Mouse (Mus musculus) v-Abl transformed pro-B cells (cell line): ENCODE data around the gene Tmc7.

ENCODE experiments used
- in situ Hi-C, 2 experiments: fragments of 400-800 bp; cut with MboI; formaldehyde crosslinking; loops; one replicate each; pipeline ENCODE4 v1.15.1; 2025; ENCODE audit not compliant: unreplicated experiment in 2 of 2

Tmc7 gene

GRCm38 (mm10) chr7:118526967-118527366, 57.6 kb downstream of the Tmc7 start:
- in situ Hi-C loops, result loop anchor here (5.0 to 25.0 kb wide), 8 partner anchors 68 to 1040 kb away; partner anchors contain the start of genes Tmc5 (in 2 of the 2) and Umod (in 1 of the 2)

GRCm38 (mm10) chr7:118522077-118522476, 62.5 kb downstream of the Tmc7 start:
- in situ Hi-C loops, result loop anchor here (5.0 to 10.0 kb wide), 2 partner anchors 35 to 73 kb away; partner anchors contain the start of gene Tmc5 (in 1 of the 2)

GRCm38 (mm10) chr7:118519661-118520060, 64.9 kb downstream of the Tmc7 start:
- in situ Hi-C loops, result loop anchor here (5.0 to 10.0 kb wide), 2 partner anchors 38 to 75 kb away; partner anchors contain the start of gene Tmc5 (in 1 of the 2)

GRCm38 (mm10) chr7:118518687-118519086, 65.8 kb downstream of the Tmc7 start:
- in situ Hi-C loops, result no loop called here

- in situ Hi-C loops, result no loop called here
Observed at GRCm38 (mm10) chr7:118517819-118518218, 66.7 kb downstream of the Tmc7 start.

- in situ Hi-C loops, result no loop called here
Observed at GRCm38 (mm10) chr7:118508556-118508955, 76.0 kb downstream of the Tmc7 start.

- in situ Hi-C loops, result no loop called here
Observed at GRCm38 (mm10) chr7:118503844-118504243, 80.7 kb downstream of the Tmc7 start.

DNA sequence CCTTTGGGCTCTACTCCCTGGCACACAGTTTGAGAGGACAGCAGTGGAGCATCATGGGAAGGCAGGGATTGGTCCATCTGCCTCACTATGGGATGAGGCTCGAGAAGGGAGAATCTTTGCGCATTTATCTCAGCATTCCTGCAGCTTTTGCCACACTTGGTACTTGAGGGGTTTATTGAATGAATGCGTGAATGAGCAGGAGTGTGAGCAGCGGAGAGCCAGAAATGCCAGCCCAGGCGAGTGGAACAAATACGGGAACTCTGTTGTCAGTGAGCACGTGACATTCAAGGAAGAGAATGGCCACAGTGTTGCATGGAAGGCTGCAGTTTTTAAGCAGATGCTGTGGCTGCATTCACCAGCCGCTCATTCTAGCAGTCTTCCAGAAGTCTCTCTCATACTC, 82.2 kb downstream of the Tmc7 start:
- in situ Hi-C loops, result no loop called here

DNA sequence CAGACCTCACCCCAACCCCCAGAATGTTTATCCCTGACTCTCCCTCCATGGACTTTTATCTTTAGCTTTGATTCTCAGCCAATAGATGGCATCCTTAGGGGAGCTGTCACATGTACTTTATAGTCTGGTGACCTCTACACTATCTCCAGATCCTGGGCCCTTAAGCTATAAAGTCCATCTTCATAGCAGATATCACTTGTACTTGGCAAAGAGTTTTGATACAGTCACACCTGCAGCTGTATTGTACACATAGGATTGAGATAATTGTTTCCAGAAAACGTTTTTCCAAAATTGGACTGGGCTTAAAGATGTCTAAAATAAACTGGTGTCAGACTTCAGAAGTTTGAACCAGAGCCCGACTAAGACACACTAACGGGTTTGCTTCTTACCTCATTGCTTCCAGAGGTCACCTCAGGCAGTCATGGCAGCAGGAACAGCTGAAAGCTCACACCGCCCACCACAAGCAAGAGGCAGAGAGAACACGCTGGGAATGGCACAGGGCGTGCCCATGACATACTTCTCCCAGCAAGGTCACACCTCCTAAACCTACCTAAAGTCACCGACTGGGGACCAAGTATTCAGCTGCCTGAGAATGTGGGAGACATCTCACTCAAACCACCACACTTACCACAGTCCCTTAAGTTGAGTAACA, 84.6 kb downstream of the Tmc7 start:
- in situ Hi-C loops, result loop anchor here in 1 of 2 experiments (25.0 kb wide), 1 partner anchor 487 kb away; the partner anchor contains the start of gene Gprc5b

DNA sequence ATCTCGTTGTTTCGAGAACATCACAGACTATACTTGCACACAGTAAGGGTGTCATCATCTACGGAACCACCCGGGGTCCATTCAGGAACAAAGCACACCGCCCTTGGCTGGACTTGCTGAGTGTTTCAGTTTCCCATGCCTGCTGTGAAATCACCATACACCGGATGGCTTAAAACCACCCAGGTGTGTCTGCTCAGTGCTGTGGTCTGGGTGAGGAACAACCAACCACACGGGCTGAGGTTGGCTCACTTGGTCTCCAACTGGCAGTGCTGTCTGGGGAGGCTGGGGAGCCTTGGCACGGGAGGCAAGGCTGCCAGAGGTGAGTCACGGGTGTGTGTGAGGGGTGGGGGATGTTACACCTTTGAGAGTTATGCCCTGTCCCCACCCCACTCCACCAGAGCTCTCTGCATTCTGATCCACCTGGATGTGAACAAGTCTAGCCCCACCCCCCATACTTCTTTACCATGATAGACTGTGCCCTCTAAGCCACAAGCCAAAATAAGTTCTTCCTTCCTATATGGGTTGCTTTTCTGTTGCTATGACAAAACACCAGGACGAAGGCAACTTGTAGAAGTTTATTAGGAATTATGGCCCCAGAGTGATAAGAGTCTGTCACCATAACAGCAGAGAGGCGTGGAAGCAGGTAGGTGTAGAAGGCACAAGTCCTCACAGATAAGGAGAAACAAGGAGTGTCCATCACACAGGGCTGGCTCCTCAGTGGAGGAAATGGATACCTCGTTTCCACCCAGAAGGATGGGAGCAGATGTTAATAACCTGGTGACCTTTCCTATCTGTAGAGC, 85.4 kb downstream of the Tmc7 start:
- in situ Hi-C loops, result loop anchor here in 1 of 2 experiments (25.0 kb wide), 1 partner anchor 488 kb away; the partner anchor contains the start of gene Gprc5b

- in situ Hi-C loops, result loop anchor here in 1 of 2 experiments (25.0 kb wide), 1 partner anchor 492 kb away; the partner anchor contains the start of gene Gprc5b
Observed at GRCm38 (mm10) chr7:118494892-118495579, 89.5 kb downstream of the Tmc7 start.

- in situ Hi-C loops, result loop anchor here in 1 of 2 experiments (25.0 kb wide), 1 partner anchor 493 kb away; the partner anchor contains the start of gene Gprc5b
Observed at GRCm38 (mm10) chr7:118493892-118494291, 90.6 kb downstream of the Tmc7 start.

GRCm38 (mm10) chr7:118491431-118492147, 92.9 kb downstream of the Tmc7 start, which contains the start of gene Itpripl2:
Gene Itpripl2 (minus strand): TSS chr7:118491975.
- in situ Hi-C loops, result loop anchor here in 1 of 2 experiments (25.0 kb wide), 1 partner anchor 496 kb away; the partner anchor contains the start of gene Gprc5b

DNA sequence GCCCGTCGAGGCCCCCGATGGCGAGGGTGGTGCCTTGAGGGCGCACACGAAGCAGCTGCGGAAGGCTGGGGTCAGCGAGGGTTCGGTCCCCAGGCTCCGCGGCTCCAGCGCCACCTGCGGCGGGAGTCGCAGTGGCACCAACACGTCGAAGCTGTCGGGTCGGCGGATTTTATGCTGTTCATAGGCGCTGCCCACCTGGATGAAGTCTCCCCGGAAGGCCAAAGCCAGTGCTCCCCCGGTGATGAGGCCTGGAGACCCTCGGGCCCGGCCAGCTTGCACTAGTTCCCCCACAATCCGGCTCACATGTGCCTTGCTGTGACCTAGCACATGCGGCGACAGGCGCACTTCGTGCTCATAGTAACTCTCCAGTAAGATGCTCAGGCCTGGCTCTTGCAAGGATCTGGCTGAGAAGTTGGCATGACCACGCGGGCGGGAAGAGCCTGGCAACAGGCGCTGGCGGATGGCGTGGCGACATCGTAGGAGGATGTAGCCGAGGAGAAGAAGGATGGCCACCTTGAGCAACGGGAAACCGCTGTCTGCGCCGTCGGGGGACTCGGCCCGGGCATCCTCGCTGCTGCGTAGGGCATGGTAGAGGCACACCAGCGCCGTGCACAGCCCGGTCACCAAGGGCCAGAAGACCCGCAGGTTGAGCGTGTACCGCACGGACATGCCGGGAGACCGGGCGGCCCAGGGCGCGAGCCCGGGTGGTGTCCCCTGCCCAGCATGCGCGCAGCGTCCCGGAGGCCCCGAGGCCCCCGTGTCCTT, 93.7 kb downstream of the Tmc7 start:
- in situ Hi-C loops, result loop anchor here in 1 of 2 experiments (25.0 kb wide), 1 partner anchor 496 kb away; the partner anchor contains the start of gene Gprc5b

DNA sequence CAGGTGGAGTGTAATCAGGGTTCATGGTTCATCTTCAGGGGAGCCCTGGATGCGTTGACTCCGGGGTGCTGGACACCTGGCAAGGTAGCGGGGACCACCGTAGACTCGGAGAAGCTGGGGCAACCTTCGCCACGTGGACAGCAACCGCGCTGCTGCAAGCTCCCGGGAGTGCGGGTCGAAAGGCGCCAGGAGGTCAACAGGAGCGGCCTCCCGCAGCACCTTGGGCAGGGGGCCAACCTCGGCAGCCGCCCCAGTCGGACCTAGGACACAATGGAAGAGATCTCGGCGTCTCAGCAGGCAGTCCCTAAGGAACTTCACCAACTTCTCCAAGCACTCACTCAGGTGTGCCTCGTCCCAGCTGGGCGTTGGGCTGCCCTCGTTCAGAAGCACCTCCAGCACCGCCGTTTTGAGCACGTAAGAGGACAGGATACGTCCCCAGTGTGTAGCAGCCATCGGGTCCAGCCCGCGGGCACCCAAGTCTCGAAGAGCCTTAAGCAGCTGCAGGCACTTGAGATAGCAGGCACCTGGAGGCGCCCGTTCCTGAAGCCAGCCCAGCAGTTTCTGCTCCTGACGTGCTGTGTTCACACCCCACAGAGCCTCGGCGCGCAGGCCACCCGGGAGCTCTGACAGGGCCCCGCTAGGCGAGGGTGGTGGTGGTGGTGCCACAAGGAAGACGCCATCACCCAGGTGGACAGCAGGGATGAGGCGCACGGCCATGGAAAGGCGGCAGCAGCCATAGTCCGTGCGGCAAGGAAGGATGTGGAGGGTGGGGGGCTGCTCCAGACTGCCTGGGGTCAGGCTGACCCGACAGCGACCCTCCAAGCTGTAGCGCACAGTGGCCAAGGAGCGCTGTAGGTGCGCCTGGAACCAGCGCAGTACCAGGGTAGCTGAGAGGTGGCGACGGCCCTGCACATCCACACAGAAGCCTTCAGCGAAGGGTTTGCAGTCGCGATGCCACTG, 94.5 kb downstream of the Tmc7 start:
- in situ Hi-C loops, result loop anchor here in 1 of 2 experiments (25.0 kb wide), 1 partner anchor 497 kb away; the partner anchor contains the start of gene Gprc5b

DNA sequence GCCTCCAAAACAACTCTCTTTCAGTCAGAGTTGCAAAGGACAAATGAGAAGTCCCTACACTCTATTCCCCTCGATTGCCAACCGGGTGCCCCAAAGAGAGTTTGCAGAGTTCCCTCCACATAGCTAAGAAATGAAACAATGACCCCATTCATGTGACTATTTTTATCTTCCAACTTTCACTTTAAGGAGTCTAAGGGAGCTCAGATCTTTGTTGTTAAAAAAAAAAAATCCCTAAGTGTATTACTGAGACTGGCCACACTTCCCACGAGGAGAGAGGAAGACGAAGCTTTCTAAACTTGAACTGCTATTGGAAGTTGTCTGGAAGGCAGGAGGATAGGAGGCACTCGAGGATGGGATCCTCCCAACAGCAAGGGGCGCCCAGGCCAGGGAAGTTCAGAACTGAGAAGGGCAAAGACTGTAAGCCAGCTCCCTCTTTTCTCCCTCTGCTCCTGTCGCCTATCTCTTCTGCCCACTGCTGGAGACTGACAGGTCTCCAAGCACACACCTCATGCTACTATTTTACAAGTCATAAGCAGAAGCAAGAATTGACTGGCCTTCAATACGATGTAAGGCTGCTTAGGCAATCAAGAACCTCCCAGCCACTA, 96.4 kb downstream of the Tmc7 start:
- in situ Hi-C loops, result loop anchor here in 1 of 2 experiments (25.0 kb wide), 1 partner anchor 499 kb away; the partner anchor contains the start of gene Gprc5b

DNA sequence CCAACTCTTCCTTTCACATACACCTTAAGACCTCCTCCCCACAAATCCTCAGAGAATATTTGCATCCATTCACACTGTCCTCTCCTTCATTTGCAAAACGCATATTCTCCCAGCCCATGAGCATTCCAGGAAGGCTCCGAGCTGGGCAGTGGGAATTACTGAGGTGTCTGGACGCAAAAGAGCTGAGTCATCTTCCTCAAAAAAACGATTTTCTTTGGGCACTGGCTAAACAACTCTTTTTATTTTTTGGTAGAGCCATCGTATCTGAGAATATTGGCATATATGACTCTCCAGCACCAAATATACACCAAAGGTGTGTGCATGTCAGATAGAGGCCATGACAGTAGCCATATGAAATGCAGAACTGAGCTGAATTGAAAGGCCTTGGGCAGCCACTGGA, 97.6 kb downstream of the Tmc7 start:
- in situ Hi-C loops, result loop anchor here in 1 of 2 experiments (25.0 kb wide), 1 partner anchor 500 kb away; the partner anchor contains the start of gene Gprc5b
